Mouse (Mus musculus) embryo, embryonic 9.5 days (tissue): ENCODE data around the gene Larp1.
"Not testable (repeated sequence)": the region's sequence is repeated elsewhere in the genome, so short reads cannot be mapped to it uniquely, and the experiment has no call there.

Experiments used
- DNase-seq: peaks from one replicate; pipeline ENCODE4 v3.0.0-alpha.2; 2017; ENCODE audit errors: extremely low spot score

The Larp1 gene

GRCm38 (mm10) chr11:58098366-58098720 is 89.5 kb downstream of the Larp1 start:
- DNase-seq, result not testable (repeated sequence)

GRCm38 (mm10) chr11:58100006-58100405 is 91.1 kb downstream of the Larp1 start:
- DNase-seq, result no peak

- DNase-seq, result no peak
Measured at GRCm38 (mm10) chr11:58101194-58101720, 92.4 kb downstream of the Larp1 start.

- no peak for DNase-seq
Measured at GRCm38 (mm10) chr11:58102146-58102545, 93.3 kb downstream of the Larp1 start.

- no peak for DNase-seq
Measured at GRCm38 (mm10) chr11:58102581-58103343, 93.9 kb downstream of the Larp1 start.

- no peak for DNase-seq
Measured at GRCm38 (mm10) chr11:58103344-58103653, 94.4 kb downstream of the Larp1 start.

- DNase-seq, result peak; percentile 100
Measured at GRCm38 (mm10) chr11:58103697-58104306, 94.9 kb downstream of the Larp1 start, which contains the start of gene Cnot8. TSS of gene Cnot8 (plus strand) at chr11:58104153.

GRCm38 (mm10) chr11:58104351-58104791 is 95.5 kb downstream of the Larp1 start:
- no peak for DNase-seq

GRCm38 (mm10) chr11:58107009-58107408 is 98.1 kb downstream of the Larp1 start:
- no peak for DNase-seq

GRCm38 (mm10) chr11:58107664-58108337 is 98.9 kb downstream of the Larp1 start:
- DNase-seq, result no peak
